Mouse (Mus musculus): ENCODE results near the gene Ckm.

Gene Ckm

DNA sequence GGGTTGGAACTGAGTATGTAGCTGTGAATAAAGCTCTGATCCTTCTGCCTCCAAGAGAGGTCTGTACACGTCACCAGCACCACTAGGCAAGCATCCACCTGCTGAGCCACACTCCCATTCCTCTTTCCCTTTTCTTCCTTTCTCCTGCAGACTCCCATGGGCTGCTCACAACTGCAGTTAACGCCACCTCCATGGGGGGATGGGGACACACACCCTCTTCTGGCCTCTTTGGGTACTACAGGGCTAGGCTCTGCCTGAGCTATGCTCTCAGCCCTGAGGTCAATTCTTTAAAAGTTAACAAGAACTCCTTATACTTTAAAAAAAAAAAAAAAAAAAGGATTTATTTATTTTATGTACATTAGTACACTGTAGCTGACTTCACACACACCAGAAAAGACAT, 27.9 kb downstream of the Ckm start:
- DNase-seq (ENCODE audit: low spot score) = no peak

GRCm38 (mm10) chr7:19436276-19436675, 31.7 kb downstream of the Ckm start:
- no peak for DNase-seq (ENCODE audit: low spot score)

DNA sequence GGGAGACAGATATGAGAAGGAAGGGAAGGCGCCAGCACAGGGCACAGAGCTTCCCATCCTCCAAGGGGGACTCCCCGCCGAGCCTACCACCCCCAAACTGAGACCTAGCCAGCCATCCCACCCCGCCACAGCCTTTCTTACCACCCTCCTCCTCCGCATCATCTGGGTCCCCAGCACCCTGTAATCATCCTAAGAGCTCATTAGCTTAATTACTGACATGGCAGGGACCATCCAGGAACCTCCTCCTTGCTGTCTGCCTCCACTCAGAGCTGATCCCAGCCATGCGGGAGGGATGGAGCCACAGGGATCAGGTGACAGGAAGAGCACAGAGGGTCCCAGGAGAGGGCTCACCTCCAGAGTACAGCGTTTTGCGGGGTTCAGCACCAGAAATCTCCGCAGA, 32.5 kb downstream of the Ckm start:
- no peak for DNase-seq (ENCODE audit: low spot score)

- no peak for DNase-seq (ENCODE audit: low spot score)
These were observed 37.0 kb downstream of the Ckm start for GRCm38 (mm10) chr7:19441448-19442091.

DNA sequence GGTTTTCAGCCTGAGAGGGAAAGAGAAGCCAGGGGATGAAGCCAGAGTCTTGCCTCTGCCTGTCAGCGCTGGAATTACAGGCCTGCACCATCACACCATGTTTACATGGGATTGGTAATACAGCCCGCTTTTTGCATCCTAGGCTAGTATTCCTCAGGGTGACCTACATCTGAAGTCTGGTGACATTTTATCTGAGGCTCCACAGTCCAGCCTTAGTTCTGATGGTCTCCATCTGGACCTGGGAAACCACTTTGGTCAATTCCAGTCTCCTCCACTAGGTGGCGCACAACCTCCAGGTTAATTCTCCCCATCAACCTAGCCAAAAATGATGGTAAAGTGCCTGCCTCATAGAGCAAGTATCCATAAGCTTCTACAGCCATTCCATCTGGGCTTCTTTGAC, 38.8 kb downstream of the Ckm start:
- peak; percentile 76 for DNase-seq (ENCODE audit: low spot score)

DNA sequence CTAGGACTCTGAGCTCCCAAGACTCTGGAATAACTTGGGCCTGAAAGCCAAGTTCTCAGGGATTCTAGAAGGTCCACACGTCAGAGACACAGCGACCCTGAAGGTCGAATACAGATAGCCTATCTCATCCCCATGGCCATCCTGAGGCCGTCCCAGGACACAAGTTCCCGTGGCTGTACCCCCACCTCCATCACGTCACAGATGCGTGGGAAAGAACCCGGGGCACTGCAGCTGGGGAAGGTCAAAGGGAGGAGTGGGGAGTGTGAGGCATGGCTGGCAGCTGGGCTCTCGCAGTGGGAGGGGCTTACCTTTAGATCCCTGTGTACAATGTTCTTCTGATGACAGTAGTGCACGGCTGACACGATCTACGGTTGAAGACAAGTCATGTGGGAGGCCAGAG, 40.2 kb downstream of the Ckm start:
- DNase-seq (ENCODE audit: low spot score) = no peak

GRCm38 (mm10) chr7:19447689-19448088, 43.1 kb downstream of the Ckm start:
- no peak for DNase-seq (ENCODE audit: low spot score)

DNA sequence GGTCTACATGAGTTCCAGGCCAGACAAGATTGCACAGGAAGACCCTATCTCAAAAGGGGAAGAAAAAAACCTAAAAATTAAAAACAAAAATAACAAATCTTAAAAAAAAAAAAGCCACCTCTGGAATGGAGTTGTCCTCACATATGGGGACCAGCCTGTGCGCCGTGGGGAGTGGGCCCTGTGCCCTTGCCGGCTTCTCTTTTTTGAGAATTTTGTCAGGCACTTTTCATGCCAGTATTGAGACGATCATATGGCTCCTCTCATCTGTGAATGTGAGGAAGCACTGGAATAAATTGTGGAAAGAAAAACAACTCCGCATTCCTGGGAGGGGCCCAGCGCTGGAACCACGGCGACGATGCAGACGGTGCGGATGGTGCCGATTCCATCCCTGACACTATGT, 44.6 kb downstream of the Ckm start:
- DNase-seq (ENCODE audit: low spot score) = no peak

DNA sequence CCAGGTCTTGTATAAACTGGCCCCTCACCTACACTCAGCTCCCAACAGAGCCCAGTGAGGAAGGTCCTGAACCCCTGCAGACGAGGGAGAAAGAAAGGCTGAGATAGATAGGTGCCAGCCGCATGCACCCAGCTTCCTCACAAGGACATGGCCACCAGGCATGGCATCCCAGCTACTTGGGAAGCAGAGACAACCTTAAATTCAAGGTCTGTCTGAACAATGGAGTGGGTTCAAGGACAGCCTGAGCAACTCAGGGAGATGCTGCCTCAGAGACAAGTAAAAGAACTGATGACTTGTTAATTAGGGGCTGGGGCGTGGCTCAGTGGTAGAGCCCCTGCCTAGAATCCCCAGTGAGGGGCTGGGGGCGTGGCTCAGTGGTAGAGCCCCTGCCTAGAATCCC, 50.6 kb downstream of the Ckm start:
- DNase-seq (ENCODE audit: low spot score) = no peak

DNA sequence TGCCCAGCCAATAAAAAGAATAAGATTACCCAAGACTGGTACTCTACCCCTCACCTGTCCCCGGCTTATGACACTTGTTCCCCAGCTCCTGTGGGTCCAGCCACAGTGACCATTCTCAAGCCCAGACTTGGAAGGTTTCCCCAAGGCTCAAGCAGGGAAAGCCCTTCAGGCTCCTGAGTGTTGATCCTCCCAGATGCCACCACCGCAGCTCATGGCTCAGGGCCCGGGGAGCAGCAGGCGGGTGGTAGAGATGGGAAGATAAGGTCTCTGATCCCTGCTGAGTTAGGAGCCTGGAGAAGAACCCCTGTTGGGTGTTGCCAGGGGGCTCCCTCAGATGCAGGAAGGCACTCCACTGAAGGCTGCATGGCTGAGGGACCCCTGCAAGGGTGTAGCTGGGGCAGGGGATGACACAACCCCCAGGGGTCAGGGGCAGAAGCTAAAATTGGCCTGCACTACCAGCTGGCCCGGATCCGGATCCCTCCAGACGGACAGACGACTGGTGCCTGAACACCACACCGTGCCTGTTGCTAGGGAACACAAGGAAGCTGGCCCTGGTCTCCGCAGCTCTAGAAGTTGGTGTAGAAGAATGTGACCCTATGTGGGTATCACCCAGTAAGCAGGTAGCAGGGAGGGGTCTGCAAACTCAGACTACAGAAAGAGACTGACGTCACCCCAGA, 51.4 kb downstream of the Ckm start:
- no peak for DNase-seq (ENCODE audit: low spot score)

DNA sequence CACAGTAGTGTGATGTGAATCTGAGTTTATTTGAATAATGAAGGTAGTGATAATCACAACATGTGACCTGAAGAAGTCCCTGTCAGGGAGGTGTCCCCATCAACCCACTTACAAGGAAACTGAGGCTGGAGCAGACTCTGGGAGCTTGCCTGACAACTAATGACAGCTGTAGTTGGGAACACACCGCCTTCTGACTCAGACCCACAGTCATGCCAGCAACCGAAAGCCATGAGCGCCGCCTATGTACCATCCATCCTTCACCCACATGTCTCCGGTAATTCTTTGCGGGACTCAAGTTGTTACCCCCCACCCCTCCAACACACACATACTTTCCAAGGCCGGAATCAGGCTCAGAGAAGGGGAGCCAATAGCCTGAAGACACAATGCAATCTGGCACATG, 52.1 kb downstream of the Ckm start:
- no peak for DNase-seq (ENCODE audit: low spot score)

DNA sequence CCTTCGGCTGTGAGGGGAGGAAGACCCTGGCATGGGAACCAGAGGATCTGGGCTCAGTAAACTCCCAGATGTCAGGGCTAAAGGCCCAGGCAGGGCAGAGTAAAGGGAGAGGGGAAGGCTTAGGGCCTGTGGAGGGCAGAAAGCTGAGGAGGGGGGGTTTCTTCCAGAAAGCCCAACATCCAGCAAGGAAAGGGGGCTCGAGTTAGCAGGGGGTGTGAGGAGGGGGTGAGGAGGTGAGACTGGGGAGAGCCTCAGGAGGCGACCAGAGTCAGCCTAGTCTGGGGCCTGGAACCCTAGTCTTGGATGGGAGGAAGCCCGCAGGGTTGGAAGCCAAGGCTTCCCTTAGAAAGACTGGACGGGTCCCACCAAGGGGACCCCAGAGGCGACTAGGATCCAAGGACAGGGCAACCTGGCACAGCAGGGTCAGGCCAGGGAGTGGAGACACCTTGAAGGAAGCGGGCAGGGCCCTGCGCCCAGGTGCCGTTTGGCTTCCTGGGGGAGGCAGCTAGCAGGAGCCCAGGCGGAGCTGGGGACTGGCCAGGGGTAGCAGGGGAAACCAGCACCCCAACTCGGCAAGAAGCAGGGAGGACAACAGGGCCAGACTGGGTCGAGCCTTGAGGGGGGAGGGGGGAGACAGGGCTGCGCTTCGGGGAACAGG, 53.0 kb downstream of the Ckm start:
- DNase-seq (ENCODE audit: low spot score) = no peak

DNA sequence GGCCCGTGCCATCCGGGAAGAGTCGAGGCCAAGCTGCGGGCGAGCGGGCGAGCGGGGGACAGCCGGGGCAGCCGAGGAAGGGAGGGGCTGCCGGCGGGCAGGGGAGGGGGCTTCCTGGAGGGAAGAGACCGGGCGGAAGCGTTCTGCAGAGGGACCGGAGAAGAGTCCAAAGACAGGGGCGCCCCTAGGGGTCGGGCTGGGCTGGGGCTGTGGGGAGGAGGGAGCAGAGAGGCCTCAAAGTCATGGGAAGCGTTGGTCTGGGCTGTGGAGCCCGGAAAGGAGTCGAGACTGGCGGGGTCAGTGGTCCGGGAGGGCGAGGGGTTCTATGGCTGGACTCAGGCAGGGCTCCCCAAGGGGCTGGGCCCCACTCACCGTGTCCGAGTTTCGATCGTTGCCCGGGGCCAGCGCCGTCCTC, 53.5 kb downstream of the Ckm start:
- DNase-seq (ENCODE audit: low spot score) = peak; percentile 29

DNA sequence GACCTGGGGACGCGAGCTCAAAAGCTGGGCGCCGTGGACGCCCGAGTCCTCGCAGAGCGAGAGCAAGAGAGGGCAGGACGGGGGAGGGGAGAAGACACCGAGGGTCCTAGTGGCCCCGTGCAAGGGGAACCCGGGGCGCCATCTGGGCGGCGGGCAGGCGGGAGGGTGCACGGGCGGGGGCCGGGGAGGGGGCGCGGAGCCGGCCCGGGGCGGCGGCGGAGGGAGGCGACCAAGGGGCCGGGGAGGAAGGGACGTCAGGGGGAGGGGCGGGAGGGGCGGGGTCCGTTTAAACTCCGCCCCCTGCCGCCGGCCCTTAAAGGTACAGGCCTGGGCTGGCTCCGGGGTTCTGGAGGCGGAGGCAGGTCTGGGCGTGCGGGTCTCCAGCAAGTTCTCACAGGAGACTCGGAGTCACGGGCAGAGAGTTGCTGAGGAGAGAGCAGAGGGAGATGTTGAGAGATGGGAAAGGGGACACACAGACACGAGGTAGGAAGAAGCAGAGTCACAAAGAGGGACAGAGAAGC, 54.1 kb downstream of the Ckm start, which contains the start of gene Mark4:
TSS of gene Mark4 (minus strand) at position 231 of the 521 bp plus-strand sequence.
- peak; percentile 74 for DNase-seq (ENCODE audit: low spot score)

GRCm38 (mm10) chr7:19459144-19459870, 54.7 kb downstream of the Ckm start:
- DNase-seq (ENCODE audit: low spot score) = no peak

DNA sequence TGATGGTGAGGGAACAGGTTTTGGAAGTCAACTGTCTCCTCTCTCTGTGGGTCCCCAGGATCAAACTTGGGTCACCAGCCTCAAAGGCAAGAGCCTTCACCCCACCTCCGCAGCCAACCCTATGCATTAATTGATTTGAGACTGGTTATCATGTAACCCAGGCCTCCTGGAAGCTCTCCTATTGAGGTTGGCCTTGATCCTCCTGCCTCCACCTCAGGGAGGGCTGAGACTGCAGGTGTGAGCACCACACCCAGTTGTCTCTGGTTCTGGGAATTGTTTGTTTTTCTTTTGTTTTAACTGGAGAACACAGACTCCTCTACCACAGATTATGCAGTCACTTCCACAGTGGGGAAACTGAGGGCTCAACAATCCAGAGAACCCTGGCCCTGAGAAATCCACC, 55.9 kb downstream of the Ckm start:
- no peak for DNase-seq (ENCODE audit: low spot score)

DNA sequence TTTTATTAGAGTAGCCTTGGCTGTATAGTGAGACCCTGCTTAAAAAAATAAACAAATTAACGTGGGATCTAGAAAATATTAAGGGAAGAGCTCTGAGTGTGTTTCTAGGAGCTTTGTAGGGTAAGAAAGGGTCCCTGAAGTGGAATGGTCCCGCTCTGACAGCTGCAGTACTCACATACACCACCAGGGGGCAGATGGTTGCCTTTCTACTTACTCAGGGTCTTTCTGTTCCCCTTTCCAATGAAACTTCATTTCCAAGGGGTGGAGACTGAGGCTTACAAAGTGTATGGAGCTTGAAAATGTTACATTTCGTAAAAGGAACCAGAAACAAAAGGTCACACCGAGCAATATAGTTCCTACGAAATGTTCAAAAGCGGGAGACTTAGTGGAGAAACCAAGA, 56.9 kb downstream of the Ckm start:
- peak; percentile 46 for DNase-seq (ENCODE audit: low spot score)

DNA sequence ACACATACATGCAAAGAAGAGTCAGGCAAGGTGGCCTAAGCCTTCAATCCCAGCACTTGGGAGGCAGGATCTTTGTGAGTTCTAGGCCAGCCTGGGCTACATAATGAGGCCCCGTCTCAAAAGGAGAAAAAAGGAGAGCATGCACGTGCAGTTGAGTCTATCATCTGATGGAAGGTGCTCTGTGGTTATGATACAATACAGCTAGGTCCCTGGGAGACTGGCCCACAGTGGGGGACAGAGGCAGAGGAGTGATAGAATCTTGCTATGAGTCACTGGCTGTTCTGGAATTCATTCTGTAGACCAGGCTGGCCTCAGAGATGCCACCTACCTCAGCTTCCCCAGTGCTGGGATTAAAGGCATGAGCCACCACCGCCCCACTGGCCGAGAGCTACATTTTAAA, 57.9 kb downstream of the Ckm start:
- DNase-seq (ENCODE audit: low spot score) = no peak

GRCm38 (mm10) chr7:19462884-19463381, 58.4 kb downstream of the Ckm start, which contains the start of gene Exoc3l2:
Gene Exoc3l2, plus strand, starts transcription at chr7:19463331.
- no peak for DNase-seq (ENCODE audit: low spot score)

DNA sequence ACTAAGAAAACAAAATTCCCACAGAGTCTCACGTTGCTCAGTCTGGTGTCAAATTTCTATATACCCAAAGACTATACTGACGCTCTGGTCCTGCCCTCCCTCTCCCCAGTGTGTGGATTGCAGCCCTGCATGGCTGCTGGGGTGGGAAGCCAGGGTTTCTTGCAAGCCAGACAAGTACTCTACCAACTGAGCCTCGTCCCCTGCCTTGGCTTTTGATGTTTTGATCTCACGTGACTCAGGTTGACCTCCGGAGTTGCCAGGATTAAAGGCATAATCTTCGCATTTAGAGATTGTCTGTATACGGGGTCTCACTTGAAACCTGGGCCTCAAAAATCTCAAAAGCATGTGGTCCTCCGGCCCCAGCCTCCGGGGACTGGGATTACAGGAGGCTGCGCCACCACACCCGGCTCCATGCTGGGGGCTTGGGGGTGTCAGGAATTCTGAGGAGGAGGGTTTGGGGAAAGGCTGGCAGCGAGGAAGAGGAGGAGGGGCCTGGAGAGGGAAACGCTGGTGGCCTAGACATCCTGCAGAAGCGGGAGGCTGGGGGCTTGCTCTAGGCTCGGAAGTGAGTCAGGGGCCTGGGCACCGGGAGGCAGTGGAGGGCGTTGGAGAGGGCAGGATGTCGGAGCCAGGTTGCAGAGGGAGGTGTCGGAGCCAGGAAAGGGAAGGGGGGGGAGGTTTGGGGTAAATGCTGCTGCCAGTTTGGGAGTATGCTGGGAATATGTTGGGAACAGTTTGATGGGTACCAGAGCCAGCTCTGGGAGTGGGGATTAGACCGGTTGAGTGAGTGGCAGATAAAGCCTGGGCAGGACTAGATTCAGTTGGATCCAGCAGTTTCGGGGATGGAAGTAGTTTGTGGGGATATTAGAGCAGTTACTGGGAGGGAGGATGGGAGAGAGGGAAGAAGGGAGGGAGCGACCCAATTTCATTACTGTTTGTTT, 60.1 kb downstream of the Ckm start:
- no peak for DNase-seq (ENCODE audit: low spot score)

DNA sequence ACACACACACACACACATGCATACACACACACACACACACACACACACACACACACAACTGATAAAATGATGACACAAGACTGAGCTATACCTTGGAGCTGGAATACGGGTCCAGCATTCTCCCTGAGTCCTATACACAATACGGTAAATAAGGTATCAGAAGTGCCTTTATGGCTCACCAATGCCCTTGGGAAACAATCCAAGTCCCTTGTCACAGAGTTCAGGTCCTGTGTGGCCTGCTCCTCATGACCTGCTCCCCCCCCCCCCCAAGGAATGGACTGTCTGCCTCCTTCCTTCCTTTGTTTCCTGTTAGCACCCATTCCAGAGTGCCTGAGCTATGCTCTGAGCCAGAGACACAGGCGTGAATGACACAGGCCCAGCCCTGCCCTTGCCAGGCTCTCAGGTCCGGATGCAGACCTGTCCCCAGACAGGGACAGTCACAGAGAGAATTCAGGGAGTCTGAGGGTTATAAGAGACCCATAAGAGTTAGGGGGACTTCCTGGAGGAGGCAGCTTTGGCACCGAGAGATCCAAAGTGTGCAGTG, 62.1 kb downstream of the Ckm start:
- no peak for DNase-seq (ENCODE audit: low spot score)

Data from adipocyte (in vitro differentiated cells).